Mouse (Mus musculus) layer of hippocampus, postnatal 36 days (tissue): ENCODE measurements around the gene Ctcf. TPM values are rescaled to one million over a fixed set of nuclear protein-coding genes. Genes with fewer than 3 reads are reported as not detected.
A peak's percentile ranks its signal among the peaks of the same experiment; 100 is the strongest.
"Not testable (repeated sequence)": the region's sequence is repeated elsewhere in the genome, so short reads cannot be mapped to it uniquely, and the experiment has no call there.

Experiments
- DNase-seq, 2 experiments: peaks; one replicate each; pipeline ENCODE4 v3.0.0; 2022
- total RNA-seq, 2 experiments: library from RNA; stranded (reverse); gene quantifications; 2 replicates each; pipeline ENCODE4 v1.2.3; 2021

Ctcf gene
- total RNA-seq, result 10 to 100 TPM; 73.6 to 80.1 TPM

DNA sequence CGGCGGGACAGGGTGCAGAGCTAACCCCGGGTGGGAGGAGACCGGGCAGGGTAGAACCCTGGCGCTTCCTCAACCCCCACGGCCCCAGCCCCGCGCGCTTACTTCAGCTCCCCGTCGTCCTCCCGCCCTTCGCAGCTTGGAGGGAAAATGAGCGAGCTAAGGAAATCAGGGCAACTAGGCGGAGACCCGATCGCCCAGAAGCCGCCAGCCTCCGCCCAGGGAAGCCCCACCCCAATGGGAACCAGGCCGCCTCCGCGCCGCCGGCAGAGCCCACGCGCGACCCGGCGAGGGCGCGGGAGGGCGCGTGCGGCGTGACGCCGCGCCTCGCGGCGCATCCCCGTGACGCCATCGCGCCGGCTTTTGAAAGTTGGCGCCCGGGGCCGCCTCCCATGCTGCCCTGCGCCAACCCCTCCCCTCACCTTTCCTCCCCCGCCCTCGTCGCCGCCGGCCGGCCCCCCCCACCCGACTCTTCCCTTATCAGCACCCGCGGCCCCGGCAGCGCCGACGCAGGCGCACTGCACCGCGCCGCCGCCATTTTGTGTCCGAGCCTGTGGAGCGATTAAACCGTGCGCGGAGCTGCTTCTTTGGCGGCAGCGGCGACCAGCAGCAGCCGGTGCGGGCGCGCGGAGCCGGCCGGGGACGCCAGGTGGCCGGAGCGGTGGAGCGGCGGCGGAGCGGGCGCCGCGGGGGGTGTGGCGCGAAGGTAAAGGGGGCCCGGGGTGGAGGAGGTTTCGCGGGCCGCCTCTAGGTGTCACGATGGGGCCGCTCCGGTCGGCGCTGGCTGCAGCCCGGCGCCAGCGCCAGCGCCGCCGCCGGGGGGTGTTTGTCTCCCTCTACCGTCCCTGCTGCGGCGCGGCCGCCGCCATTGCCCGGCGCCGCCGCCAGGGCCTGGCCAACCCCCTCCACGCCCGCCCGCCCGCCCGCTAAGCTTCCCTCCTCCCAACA, at the start of gene Ctcf:
TSS of gene Ctcf (plus strand) at position 551 of the 945 bp plus-strand sequence.
- DNase-seq, result peak; percentile 88 to 89

DNA sequence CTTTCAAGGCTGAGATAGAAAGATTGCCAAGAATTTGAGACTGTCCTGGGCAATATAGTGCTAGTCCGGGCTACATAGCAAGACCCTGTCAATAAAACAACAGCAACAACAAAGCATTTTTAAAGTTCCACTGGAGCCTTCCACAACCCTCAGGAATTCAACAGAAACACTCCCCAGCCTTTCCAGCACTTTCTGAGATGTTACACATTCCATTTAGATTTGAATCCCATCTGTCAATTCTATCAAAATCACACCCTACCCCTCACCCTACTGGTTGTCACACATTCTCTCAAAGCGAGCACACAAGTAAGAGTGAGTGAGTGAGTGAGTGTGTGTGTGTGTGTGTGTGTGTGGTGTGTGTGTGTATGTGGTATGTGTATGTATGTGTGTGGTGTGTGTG, 43.9 kb upstream of the Ctcf start:
- DNase-seq, result no peak

- no peak for DNase-seq
These were observed 42.5 kb upstream of the Ctcf start for GRCm38 (mm10) chr8:105593859-105594258.

DNA sequence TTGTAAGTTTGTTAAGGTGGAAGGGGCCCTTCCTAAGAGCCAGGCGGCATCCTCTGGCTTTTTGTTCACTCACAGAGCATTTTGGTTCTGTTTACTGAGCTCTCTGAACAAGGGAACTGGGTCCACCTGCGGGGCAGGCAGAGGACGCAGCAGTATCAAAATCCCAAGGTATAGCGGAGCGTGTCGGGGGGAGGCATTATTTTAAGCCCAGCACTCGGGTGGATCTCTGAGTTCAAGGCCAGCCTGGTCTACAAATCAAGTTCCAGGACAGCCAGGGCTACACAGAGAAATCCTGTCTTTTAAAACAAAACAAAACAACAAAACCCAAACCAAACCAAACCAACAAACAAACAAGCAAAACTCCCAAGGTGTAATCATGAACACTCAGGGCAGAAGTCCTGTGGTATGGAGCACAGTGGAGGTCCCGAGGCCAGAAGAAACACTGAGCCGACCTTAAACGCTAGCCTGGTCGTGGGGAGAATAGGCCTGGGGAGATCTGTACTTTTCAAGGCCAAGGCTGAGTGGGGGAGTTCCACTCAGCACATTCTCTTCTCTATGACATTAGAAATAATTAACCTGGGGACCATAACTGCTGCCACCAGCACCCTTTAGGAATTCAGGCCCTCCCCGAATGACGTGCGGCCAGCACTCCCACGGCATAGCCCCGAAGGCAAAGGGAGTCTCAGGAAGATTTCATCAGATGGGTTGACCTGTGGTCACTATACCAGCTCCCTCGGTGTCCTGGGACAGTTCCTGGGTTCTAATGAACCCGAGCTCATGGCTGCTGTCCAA, 41.7 kb upstream of the Ctcf start:
- no peak for DNase-seq

GRCm38 (mm10) chr8:105596362-105597034, 39.9 kb upstream of the Ctcf start:
- DNase-seq, result peak in 1 of 2 experiments; percentile 52

DNA sequence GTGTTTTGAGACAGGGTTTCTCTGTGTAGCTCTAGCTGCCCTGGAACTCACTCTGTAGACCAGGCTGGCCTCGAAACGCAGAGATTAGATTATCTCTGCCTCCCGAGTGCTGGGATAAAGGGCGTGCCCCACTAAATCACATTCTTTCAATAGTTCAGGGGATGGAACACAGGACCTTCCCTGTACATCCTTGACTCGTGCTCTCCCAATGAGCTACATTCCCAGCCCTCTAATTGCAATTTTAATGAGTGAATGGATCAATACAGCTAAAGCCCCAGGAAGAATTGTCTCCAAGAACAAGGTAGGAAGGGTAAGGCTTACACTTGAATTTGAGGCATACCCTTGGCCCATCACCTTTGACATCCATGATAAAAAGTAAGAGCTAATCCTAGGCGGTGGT, 37.6 kb upstream of the Ctcf start:
- no peak for DNase-seq

DNA sequence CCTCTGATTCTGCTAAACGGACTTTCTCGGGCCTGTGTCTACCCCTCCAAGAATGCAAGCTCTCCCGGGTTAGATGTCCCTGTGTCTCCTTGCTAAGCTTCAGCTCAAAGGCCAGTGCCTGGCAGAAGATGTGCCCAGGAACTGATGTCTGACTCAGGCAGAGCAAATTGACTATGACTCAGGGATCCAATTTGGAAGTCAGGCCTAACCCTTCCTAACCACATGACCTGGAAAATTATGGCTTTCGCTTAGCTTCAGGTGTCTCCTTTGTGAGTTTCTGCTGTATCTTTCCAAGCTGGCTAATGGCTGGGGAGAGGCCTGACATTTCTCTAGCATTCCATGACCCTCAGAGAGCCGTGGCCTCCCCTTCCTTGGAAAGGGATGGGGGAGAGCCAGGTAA, 35.1 kb upstream of the Ctcf start:
- no peak for DNase-seq

DNA sequence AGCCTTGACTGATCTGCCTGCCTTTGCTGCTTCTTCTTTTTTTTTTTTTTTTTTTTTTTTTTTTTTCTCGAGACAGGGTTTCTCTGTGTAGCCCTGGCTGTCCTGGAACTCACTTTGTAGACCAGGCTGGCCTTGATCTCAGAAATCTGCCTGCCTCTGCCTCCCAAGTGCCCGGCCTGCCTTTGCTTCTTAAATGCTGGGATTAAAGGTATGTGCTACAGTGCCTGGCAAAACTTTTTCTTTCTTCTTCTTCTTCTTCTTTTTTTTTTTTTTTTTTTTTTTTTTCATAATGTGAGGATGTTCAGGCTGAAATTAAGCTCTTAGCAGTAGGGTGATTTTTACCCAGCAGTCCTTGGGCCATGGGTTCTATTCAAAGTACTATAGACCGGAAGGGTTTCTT, 33.8 kb upstream of the Ctcf start:
- DNase-seq, result not testable (repeated sequence)

- DNase-seq, result peak; percentile 76 to 81
These were observed 31.5 kb upstream of the Ctcf start, which contains the start of gene Ripor1 for GRCm38 (mm10) chr8:105604804-105605381. TSS of gene Ripor1 (plus strand) at chr8:105605255.

GRCm38 (mm10) chr8:105605491-105606188, 30.7 kb upstream of the Ctcf start:
- DNase-seq, result peak in 1 of 2 experiments; percentile 42

- DNase-seq, result peak; percentile 85
These were observed 30.0 kb upstream of the Ctcf start for GRCm38 (mm10) chr8:105606189-105607023.

DNA sequence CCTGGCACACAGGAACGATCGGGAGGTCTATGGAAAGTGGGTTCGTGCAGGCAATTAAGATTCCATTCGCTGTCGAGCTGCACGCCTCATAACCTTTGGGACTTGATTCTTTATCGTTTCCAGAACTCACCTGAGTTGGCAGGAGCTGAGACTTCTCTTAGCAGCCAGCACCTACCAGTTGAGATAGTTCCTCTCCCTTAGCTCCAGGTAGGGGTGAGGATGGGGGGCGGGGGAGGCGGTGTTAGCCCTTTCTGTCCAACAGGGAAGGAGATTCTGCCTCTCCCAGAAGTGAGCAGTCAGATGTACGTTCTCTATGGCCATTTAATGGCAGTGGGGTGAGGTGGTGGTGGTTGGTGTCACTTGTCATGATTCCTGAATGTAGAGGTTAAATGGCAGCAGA, 29.3 kb upstream of the Ctcf start:
- DNase-seq, result no peak

DNA sequence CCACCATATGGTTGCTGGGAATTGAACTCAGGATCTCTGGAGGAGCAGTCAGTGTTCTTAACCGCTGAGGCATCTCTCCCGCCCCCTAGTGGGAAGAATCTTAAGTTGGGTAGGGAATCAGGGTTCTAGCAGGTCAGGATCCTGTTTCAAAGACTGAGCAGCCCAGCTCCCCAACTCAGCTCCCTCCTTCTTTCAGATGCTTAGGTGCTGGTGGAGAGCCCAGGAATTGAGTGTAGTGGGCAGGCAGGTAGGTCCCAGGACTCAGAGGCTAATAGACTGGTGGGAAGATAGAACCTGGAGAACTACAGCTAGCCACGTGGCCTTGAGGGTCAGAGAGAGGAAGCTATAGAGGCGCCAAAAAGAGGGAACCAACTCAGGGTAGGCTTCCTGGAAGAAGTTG, 28.7 kb upstream of the Ctcf start:
- no peak for DNase-seq

GRCm38 (mm10) chr8:105609355-105609754, 27.0 kb upstream of the Ctcf start:
- no peak for DNase-seq

DNA sequence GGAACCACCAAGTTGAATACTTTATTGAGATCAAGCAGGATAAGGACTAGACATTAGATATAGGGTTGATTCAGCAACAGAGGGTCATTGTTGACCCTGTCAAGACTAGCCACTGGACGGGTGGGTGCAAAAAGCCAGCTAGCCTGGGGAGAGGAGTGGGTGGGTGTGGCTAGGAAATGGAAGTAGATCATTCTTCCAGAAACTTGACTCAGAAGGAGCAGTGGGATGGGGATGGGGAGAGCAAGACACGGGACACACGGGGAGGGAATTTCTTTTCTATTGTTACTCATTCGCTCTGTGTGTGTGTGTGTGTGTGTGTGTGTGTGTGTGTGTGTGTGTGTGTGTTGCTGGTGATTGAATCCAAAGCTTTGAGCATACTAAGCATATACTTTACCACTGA, 26.6 kb upstream of the Ctcf start:
- DNase-seq, result no peak

DNA sequence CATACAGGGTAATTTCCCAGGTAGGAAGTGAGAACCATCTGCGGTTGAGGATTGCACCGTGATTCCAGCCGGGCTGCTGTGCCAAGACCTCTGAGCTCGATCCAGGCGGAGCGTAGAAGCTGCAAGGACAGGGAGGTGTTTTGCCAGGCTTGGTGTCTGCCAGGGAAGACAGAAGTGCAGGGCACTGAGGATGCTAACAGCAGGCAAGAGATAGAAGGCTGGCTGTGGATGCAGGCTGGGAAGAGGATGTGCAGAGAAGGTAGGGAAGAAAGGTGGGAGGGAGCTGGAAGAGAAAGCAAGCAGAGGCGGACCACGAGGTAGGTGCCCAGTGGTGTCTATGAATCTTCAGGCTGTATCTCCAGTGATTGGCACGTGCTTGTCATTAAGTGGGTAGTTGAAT, 24.5 kb upstream of the Ctcf start:
- DNase-seq, result no peak

DNA sequence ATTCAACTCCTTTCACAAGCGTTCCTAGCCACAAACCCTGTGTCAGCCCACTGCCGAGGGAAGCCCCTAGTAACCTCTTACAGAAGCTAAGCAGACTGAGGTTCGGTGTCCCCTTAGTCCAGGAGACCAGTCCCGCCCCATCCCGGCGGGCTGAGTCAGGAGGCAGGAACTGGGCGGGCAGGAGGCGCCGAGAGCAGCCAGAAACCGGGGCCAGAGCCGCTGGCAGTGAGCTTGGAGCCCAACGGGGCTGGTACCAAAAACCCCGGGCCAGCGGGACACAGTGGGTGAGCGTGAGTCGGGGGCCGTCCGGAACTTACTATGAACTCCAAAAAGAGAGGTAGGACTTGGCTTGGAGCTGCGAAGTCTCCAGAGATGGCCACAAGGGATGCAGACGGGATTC, 23.3 kb upstream of the Ctcf start:
- DNase-seq, result peak in 1 of 2 experiments; percentile 37

DNA sequence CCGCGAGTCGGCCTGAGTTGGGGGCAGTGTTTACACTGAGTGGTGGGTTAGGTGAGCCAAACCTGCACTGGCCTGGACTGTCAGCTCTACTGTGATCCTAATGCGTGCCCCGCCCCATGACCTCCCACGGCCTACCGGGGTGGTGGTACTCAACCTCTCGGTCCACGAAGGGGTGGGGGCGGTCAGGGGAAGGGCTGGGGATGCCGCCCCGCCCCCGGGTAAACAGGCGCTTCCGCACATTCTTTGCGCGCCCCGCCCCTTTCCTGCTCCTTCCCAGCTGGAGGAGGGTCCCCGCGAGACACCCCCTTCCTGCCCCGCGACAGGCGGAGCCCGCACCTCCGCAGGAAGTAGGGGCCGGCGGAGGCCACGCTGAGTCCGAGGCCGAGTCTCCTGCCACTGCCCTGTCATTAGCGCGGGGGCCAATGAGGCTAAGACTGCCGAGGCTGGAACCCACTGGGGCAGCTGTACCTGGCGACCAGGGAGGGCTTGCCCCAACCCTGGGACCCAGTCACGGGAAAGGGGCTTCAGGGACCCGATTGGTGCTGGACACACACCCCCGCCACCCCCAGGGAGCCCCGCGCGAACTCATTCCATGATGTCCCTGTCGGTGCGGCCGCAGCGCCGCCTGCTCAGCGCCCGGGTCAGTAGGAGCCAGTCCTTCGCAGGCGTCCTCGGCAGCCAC, 22.4 kb upstream of the Ctcf start:
- DNase-seq, result no peak

- DNase-seq, result peak; percentile 56 to 68
These were observed 20.4 kb upstream of the Ctcf start for GRCm38 (mm10) chr8:105615942-105616341.
